In genomic region chr7:16053105-16053504, GRCm38 (mm10) we compare ENCODE assay signal across 9 mouse cellular contexts. TPM values are rescaled to one million over a fixed set of nuclear protein-coding genes. Genes with fewer than 3 reads are reported as not detected.
A peak's percentile ranks its signal among the peaks of the same experiment; 100 is the strongest.
DNase-seq lines count a peak whose midpoint lies in the region; ATAC-seq and TF ChIP-seq lines count a peak whose summit lies in the region.
"Had no signal": no experiment of that assay in that cellular context is flagged by ENCODE, and none has a peak within 500 bp of the region (broad histone marks: within the 10 kb centered on the region; RNA-seq: fewer than 3 reads in every experiment).

No protein-coding gene starts in this region.

- H3K9ac ChIP-seq in heart, embryonic 15.5 days, result no peak overlapping the region
- no peak overlapping the region for H3K9ac ChIP-seq in hindbrain, postnatal 0 days (replicated peaks; ENCODE audit: low read length)
- no peak overlapping the region for H3K9ac ChIP-seq in midbrain, embryonic 13.5 days (replicated peaks)

- no peak for TF ChIP-seq CTCF in bone marrow, adult 2 months (IDR thresholded peaks at IDR 0.05; ENCODE audit: control insufficient read depth, insufficient read depth, low read length)
- TF ChIP-seq CTCF in hindbrain, postnatal 0 days (IDR thresholded peaks at IDR 0.05; ENCODE audit: low read depth), result no peak

- no peak for DNase-seq in heart, adult 8-10 months (ENCODE audit: low spot score)
- DNase-seq in hindbrain, postnatal 0 days (ENCODE audit: low spot score), result no peak
- no peak for DNase-seq in cerebellum, adult 18-20 months
- DNase-seq in right cerebral cortex, postnatal 14 days, result no peak
- no peak for DNase-seq in kidney, adult 8-10 months

- H3K9me3 ChIP-seq in heart, embryonic 15.5 days (replicated peaks), result no peaks in the 10 kb centered on the region
- H3K9me3 ChIP-seq in hindbrain, postnatal 0 days (ENCODE audit: low read length), result no peaks in the 10 kb centered on the region
- no peaks in the 10 kb centered on the region for H3K9me3 ChIP-seq in midbrain, embryonic 13.5 days

- H3K27me3 ChIP-seq in heart, embryonic 15.5 days, result no peaks in the 10 kb centered on the region
- H3K27me3 ChIP-seq in hindbrain, postnatal 0 days (ENCODE audit: insufficient read depth, low read length), result no peaks in the 10 kb centered on the region
- peaks cover 4% of the 10 kb centered on the region; the same call in 1 of the 2 replicates for H3K27me3 ChIP-seq in midbrain, embryonic 13.5 days
- H3K27me3 ChIP-seq: Patski had no signal

- no peak for TF ChIP-seq POLR2A in bone marrow, adult 2 months (IDR thresholded peaks at IDR 0.05; ENCODE audit: borderline replicate concordance, control insufficient read depth, low read depth, low read length)

- H3K4me3 ChIP-seq in heart, embryonic 15.5 days, result peak overlapping the region; percentile 63
- H3K4me3 ChIP-seq in bone marrow, adult 2 months (replicated peaks; ENCODE audit: control insufficient read depth, low read depth, low read length), result peak overlapping the region; percentile 19
- H3K4me3 ChIP-seq in hindbrain, postnatal 0 days (ENCODE audit: low read length), result peak overlapping the region; percentile 43
- peak overlapping the region; percentile 41 for H3K4me3 ChIP-seq in midbrain, embryonic 13.5 days (replicated peaks)

- H3K4me2 ChIP-seq in heart, embryonic 15.5 days, result peak overlapping the region; percentile 84
- H3K4me2 ChIP-seq in hindbrain, postnatal 0 days (ENCODE audit: low read depth, low read length), result peak overlapping the region; percentile 83
- H3K4me2 ChIP-seq in midbrain, embryonic 13.5 days (replicated peaks), result peak overlapping the region; percentile 53

- 13% methylated on average over 6 of the region's 6 CpGs for WGBS in heart, embryonic 15.5 days
- 0% methylated on average over 6 of the region's 6 CpGs for WGBS in bone marrow, adult 2 months
- 16% methylated on average over 6 of the region's 6 CpGs for WGBS in hindbrain, postnatal 0 days
- WGBS in midbrain, embryonic 13.5 days, result 16% methylated on average over 6 of the region's 6 CpGs

- no peaks in the 10 kb centered on the region for H3K36me3 ChIP-seq in heart, embryonic 15.5 days
- no peaks in the 10 kb centered on the region for H3K36me3 ChIP-seq in hindbrain, postnatal 0 days (ENCODE audit: insufficient read depth, low read length)
- H3K36me3 ChIP-seq in midbrain, embryonic 13.5 days, result no peaks in the 10 kb centered on the region

- H3K27ac ChIP-seq in heart, embryonic 15.5 days, result peak overlapping the region; percentile 87
- peak overlapping the region; percentile 96 for H3K27ac ChIP-seq in bone marrow, adult 2 months (ENCODE audit: control insufficient read depth, insufficient read depth, low read depth, low read length, poor library complexity)
- peak overlapping the region; percentile 15; the same call in 1 of the 2 replicates for H3K27ac ChIP-seq in hindbrain, postnatal 0 days
- H3K27ac ChIP-seq in midbrain, embryonic 13.5 days, result no peak overlapping the region

- no peak for ATAC-seq in heart, embryonic 15.5 days (replicated peaks; ENCODE audit: insufficient number of reproducible peaks, insufficient read depth, low FRiP score, low read depth)
- ATAC-seq in hindbrain, postnatal 0 days, result no peak
- ATAC-seq in midbrain, embryonic 13.5 days, result no peak

- peaks cover 27% of the 10 kb centered on the region for H3K4me1 ChIP-seq in heart, embryonic 15.5 days (replicated peaks)
- H3K4me1 ChIP-seq in bone marrow, adult 2 months (ENCODE audit: control insufficient read depth, insufficient read depth, low read length), result peaks cover 7% of the 10 kb centered on the region
- H3K4me1 ChIP-seq in hindbrain, postnatal 0 days (ENCODE audit: insufficient read depth, low read length), result peaks cover 6% of the 10 kb centered on the region; the same call in 1 of the 2 replicates
- H3K4me1 ChIP-seq in midbrain, embryonic 13.5 days (replicated peaks), result peaks cover 33% of the 10 kb centered on the region

RNA-seq across cellular contexts. Expression of gene Bicra, which starts 5.4 kb away (rescaled TPM):
- 3.5 and 5.7 TPM in 2 replicates for polyA plus RNA-seq in heart, embryonic 15.5 days (2015; fragmentation: Nextera tagmentation; extraction: Ambion mirVana)
- 1 to 10 TPM; 5.7 to 8.6 (median 7.7) TPM for total RNA-seq in heart, adult 8-10 months (2022)
- 16.7 and 27.9 TPM in 2 replicates for polyA plus RNA-seq in bone marrow, adult 2 months (2011; ENCODE audit: insufficient read depth, insufficient read length, low replicate concordance, missing spikeins)
- 6.2 and 8.5 TPM in 2 replicates for total RNA-seq in hindbrain, postnatal 0 days (2014; rRNA removed)
- 3.4 and 3.8 TPM in 2 replicates for polyA plus RNA-seq in hindbrain, postnatal 0 days (2015; fragmentation: Nextera tagmentation; extraction: Ambion mirVana)
- 7.9 and 10.2 TPM in 2 replicates for polyA plus RNA-seq in midbrain, embryonic 13.5 days (2015; fragmentation: Nextera tagmentation; extraction: Ambion mirVana)

RNA-seq across cellular contexts. Expression of gene Zfp541, which starts 8.5 kb away (rescaled TPM):
- not detected in 2 replicates for polyA plus RNA-seq in heart, embryonic 15.5 days (2015; fragmentation: Nextera tagmentation; extraction: Ambion mirVana)
- not detected for total RNA-seq in heart, adult 8-10 months (2022)
- not detected in 2 replicates for polyA plus RNA-seq in bone marrow, adult 2 months (2011; ENCODE audit: insufficient read depth, insufficient read length, low replicate concordance, missing spikeins)
- 0.31 and 0.72 TPM in 2 replicates for total RNA-seq in hindbrain, postnatal 0 days (2014; rRNA removed)
- 0.15 and 0.24 TPM in 2 replicates for polyA plus RNA-seq in hindbrain, postnatal 0 days (2015; fragmentation: Nextera tagmentation; extraction: Ambion mirVana)
- not detected in 2 replicates for polyA plus RNA-seq in midbrain, embryonic 13.5 days (2015; fragmentation: Nextera tagmentation; extraction: Ambion mirVana)

RNA-seq across cellular contexts. Expression of gene Napa, which starts 45.2 kb away (rescaled TPM):
- polyA plus RNA-seq in heart, embryonic 15.5 days (2015; fragmentation: Nextera tagmentation; extraction: Ambion mirVana), result 130 and 161 TPM in 2 replicates
- 100 to 1,000 TPM in 1 of 4 experiments, 10 to 100 TPM in 3; 76.5 to 101 (median 84.9) TPM for total RNA-seq in heart, adult 8-10 months (2022)
- polyA plus RNA-seq in bone marrow, adult 2 months (2011; ENCODE audit: insufficient read depth, insufficient read length, low replicate concordance, missing spikeins), result 90.4 and 126 TPM in 2 replicates
- total RNA-seq in hindbrain, postnatal 0 days (2014; rRNA removed), result 413 and 441 TPM in 2 replicates
- 253 and 256 TPM in 2 replicates for polyA plus RNA-seq in hindbrain, postnatal 0 days (2015; fragmentation: Nextera tagmentation; extraction: Ambion mirVana)
- polyA plus RNA-seq in midbrain, embryonic 13.5 days (2015; fragmentation: Nextera tagmentation; extraction: Ambion mirVana), result 196 and 203 TPM in 2 replicates
